Mouse (Mus musculus) inflammation-experienced regulatory T-cells, adult 16 weeks (primary cell): ENCODE measurements around the gene Lsm14b. TPM values are rescaled to one million over a fixed set of nuclear protein-coding genes. Genes with fewer than 3 reads are reported as not detected.

ENCODE experiments used
- polyA plus RNA-seq: library from polyadenylated mRNA; unstranded; fragments of 100-300 nt; shearing (Covaris generic); gene quantifications from one replicate; pipeline ENCODE4 v1.2.1, GENCODE M21; 2017

Gene Lsm14b
- 1.8 TPM for polyA plus RNA-seq

DNA sequence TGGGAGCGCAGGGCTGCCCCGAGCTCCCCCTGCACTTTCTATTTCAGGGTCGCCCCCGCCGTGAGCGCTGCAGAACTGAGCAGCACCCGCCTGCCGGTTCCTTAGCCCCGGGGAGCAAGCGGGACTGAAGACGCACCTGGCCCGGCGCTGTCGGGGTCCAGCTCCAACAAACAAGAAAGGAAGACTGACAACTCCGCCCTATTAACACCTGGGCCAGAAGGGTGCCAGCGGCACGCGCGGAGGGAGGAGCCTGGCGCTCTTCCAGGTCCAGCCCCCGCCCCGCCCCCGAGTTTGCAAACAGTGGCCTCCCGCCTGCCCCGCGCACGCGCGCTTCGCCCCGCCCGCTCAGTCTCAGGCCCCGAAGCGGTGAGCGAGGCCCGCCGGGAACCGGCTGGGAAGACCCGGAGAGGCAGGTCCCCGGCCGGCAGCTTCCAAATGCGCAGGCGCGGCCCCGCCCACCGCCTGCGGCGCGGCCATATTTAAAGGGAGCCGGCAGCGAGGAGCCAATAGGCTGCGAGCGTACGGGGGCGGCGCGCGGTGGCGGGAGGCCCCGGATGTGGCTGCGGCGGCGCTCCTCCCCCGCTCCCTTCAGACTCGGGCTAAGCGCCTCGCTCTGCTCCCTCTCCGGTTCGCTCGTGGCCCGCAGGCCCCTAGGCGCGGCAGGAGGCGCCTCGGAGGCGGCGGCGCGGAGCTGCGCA lies at the start of gene Lsm14b:
Gene Lsm14b (plus strand): TSS at position 587 of the 698 bp plus-strand sequence.

DNA sequence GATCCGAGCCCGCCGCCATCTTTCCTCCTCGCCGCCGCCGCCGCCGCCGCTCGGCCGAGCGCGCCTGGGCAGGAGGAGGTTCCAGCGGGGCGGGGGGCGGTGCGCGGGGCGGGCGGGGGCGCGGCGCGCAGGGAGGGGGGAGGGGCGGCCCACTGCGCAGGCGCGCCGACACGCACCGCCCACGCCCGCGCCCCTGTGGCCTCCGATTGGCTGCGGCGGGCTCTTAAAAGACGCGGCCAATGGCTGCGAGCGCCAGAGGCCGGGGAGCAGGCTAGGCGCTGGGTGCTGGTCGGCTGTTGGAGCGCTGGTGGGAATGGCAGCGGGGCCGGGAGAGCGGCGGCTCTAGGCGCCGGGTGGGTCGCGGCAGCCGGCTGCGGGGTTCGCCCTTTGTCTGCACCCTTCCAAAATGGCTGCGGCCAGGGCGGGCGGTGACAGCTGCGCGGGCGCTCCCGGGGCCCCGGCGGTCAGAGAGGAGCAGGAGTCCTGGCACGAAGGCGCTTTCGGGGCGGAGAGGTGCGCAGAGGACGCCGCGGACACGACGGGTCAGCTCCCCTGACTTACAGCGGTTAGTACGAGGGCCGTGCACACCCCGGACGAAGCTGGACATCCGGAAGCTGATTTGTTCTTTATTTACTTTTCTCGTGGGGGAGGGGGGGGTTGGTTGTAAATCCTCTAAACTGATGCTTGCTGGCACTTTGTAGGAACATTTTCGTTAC lies 48.0 kb upstream of the Lsm14b start, which contains the start of gene Taf4:
Gene Taf4 (minus strand): TSS at position 19 of the 716 bp plus-strand sequence.

GRCm38 (mm10) chr2:180042256-180042857 lies 17.6 kb downstream of the Lsm14b start, which contains the start of the genes Psma7 and Ss18l1:
Gene Psma7, minus strand, starts transcription at chr2:180042433.
Gene Ss18l1, plus strand, starts transcription at chr2:180042509.

GRCm38 (mm10) chr2:180070481-180071453 lies 46.0 kb downstream of the Lsm14b start, which contains the start of gene Mtg2:
Gene Mtg2, plus strand, starts transcription at chr2:180070588.

Other genes starting within 250 kb of the Lsm14b start
- 3.6 TPM for gene Taf4, start 48.3 kb upstream of the Lsm14b start, polyA plus RNA-seq
- 464 TPM for gene Psma7, start 17.4 kb downstream of the Lsm14b start, polyA plus RNA-seq
- 3.9 TPM for gene Ss18l1, start 17.5 kb downstream of the Lsm14b start, polyA plus RNA-seq
- gene Mtg2, start 45.6 kb downstream of the Lsm14b start, polyA plus RNA-seq: 60.3 TPM
- gene Hrh3, start 79.5 kb downstream of the Lsm14b start, polyA plus RNA-seq: not detected
- gene Osbpl2, start 94.3 kb downstream of the Lsm14b start, polyA plus RNA-seq: 56.4 TPM
- gene Adrm1, start 146.5 kb downstream of the Lsm14b start, polyA plus RNA-seq: 176 TPM
- 1.1 TPM for gene Lama5, start 200.9 kb downstream of the Lsm14b start, polyA plus RNA-seq
- gene Rps21, start 232.4 kb downstream of the Lsm14b start, polyA plus RNA-seq: 603 TPM
- gene Cables2, start 248.5 kb downstream of the Lsm14b start, polyA plus RNA-seq: 2.2 TPM